Mouse (Mus musculus) cerebellum, postnatal 4 days (tissue): ENCODE measurements around the gene Ptch1.

Experiments used
- DNase-seq, 2 experiments: peaks; one replicate each; pipeline ENCODE4 v3.0.0; 2022; ENCODE audit warnings: low spot score in 2 of 2, mixed read lengths in 1 of 2

The Ptch1 gene

GRCm38 (mm10) chr13:63540584-63540983, 32.8 kb downstream of the Ptch1 start:
- DNase-seq, result no peak

DNA sequence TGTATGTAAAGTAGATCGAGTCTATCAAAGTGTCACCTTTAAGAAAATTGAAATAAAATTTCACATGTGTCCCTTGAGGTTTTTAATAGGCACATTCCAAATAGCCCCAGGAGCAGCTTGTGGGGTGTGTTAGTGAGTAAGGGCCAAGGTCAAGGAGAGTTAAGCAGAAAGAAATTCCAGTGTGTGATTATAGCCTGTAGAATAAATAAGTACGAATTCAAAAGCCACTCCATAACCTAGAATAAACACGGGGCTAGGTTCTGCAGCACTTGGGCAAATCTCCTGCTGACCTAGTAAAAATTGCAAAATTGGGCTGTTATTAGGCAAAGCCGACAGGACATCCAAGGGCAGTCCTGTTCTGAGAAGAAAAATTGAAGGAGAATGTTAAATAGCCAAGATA, 38.4 kb downstream of the Ptch1 start:
- DNase-seq, result no peak

GRCm38 (mm10) chr13:63530857-63531256, 42.5 kb downstream of the Ptch1 start:
- no peak for DNase-seq

DNA sequence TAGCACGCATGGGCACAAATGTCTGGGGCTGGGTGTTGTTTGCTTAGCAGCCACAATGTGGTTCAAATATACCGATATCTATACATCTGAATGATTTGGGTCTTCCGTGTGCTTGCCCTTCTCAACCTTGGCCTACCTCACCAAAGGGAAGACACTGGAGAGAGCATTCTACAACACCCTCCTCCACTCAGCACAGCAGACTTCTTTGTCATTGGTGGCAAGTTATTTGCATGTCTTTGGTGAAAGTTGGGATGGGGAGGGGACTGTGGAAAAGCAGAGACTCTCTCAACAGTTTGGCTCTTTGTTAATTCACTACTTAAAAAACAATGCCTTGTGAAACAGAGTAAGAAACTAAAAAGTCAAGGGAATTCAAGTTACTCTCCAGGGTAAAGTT, 43.0 kb downstream of the Ptch1 start:
- no peak for DNase-seq

DNA sequence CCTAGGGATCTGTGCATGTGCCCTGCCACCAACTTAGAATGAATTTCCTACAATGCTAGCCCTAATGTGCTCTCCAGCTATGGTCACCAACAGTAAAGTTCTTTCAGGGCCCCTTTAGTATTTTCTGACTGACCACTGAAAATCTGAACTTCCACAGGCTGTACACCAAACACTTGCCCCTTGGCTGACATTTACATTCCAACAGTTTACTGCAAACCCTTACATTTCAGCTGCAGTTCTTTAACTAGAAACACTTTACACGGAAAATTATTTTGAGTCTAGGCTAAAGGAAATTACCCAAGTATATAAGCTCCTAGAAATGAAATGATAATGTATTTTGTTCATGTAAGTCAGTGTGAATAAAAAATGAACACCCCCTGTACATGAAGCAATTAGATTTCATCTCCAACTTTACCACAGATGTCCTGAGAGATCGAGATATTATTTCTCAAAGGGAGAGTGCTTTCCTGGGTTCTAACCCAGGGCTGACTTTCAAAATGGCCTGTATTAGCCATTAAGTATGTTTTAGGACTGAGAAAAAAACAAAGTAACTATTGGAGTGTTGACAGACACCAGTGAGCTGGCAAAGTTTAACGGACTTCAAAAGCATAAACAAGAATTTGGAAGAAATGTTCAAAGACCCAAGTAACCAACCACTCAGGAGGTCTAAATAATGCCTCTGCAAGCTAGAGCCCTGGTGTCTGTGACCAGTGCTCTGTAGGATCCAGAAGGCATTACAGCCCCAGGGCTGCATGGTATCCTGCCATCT, 43.6 kb downstream of the Ptch1 start:
- DNase-seq, result no peak

DNA sequence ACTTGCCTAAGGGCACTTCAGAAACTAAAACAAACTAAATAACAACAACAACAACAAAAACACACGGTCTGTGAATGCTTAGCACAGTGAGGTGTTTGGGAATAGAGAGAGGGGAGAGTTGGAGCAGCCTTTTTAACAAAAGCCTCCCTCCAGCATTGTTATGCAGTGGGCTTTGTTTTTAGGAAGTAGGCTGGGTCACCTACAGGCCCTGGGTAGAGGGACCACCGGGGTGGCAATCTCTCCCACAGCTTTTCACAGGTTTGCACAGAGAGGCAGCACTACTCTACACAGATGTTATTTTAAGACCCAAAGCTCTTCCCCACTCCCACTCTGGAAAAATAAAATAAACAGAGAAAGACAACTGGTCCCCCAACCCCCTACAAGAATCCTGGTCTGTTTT, 44.5 kb downstream of the Ptch1 start:
- no peak for DNase-seq

DNA sequence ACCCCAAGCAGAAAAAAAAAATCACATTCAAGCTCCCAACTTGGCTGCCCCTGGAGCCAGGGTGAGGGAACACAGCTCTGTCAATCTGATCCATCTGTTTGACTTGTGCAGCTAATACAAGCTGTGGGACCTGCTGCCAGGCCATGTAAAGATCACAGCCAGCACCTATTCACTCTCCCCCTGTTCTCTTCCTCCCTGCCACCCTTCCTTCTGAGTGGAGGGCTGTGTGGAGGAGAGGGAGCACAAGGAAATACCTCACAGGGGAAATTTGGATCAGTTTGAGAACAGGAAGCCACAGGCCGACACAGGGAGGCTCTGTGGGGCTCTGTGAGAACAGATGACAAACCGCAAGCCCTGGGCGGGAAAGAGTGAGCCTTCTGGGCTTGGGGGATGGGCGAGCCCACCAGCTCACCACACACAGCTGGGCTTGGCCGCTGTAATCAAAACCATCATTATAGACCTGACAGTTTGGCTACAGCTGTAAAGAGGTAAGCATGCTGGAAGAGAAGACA, 45.2 kb downstream of the Ptch1 start:
- no peak for DNase-seq

- no peak for DNase-seq
Observed at GRCm38 (mm10) chr13:63525571-63526197, 47.7 kb downstream of the Ptch1 start.

DNA sequence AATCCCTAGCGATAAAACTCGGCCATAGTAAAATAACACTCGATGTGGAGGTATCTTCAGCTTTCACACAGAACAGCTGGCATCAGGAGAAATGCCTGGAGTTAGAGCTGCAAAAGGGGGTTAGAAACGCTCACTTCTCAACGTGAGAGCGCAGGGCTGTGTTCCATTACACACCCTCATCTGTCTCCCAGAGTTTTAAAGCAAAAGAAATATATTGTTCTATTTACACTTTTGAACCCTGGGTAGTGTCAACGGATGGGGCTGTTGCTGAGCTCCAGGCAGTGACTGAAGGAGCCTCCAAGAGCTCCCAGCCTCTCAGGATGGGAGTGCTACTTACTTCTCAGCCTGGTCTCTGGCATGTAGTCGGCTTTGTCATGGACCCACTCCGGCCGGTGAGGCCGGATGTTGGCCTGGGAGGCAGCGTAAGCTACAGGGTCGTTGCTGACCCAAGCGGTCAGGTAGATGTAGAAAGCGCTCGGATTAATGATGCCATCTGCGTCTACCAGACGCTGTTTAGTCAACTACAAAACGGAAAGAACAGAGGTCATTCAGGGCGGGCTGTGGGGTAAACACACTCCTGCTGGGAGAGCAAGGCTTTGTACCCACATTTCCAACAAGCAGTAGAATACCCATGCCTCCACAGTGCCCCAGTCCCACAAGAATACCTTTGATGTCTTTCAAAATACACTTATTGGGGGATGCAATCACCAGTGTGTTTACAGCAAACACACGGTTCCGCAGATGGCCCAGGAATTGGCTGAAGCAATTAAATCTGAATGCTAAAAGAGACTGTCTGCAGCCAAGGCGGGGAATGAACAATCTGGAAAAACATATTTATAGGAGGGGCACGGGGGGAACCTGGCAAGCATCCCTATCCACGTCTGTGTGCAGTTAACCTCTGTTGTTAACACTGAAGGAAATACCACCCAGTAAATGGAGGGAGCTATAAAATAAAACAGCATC, 48.5 kb downstream of the Ptch1 start:
- peak in 1 of 2 experiments; percentile 52 for DNase-seq

GRCm38 (mm10) chr13:63524061-63524460, 49.3 kb downstream of the Ptch1 start:
- no peak for DNase-seq

- DNase-seq, result no peak
Observed at GRCm38 (mm10) chr13:63522832-63523231, 50.6 kb downstream of the Ptch1 start.

GRCm38 (mm10) chr13:63520110-63520509, 53.3 kb downstream of the Ptch1 start:
- no peak for DNase-seq

DNA sequence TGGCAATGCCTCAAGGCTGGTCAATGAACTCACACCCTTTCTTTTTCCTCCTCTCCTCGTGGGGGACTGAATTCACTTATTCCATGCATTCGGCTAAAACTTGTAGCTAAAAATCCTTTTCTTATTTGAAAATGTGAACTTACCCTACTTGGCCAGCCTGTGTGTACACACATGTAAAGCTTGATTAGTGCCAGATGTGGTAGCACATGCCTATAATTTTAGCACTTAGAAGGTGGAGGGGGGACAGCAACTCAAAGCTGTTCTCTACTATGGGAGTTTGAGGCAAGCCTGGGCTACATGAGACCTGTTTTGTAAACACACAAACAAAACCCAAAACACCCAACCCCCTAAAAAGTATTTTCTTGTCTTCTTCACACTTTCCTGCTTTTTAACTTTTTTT, 56.9 kb downstream of the Ptch1 start:
- no peak for DNase-seq

GRCm38 (mm10) chr13:63515542-63515941, 57.9 kb downstream of the Ptch1 start:
- DNase-seq, result no peak

GRCm38 (mm10) chr13:63514931-63515360, 58.5 kb downstream of the Ptch1 start:
- DNase-seq, result no peak

GRCm38 (mm10) chr13:63513374-63514098, 59.9 kb downstream of the Ptch1 start:
- peak in 1 of 2 experiments; percentile 41 for DNase-seq

DNA sequence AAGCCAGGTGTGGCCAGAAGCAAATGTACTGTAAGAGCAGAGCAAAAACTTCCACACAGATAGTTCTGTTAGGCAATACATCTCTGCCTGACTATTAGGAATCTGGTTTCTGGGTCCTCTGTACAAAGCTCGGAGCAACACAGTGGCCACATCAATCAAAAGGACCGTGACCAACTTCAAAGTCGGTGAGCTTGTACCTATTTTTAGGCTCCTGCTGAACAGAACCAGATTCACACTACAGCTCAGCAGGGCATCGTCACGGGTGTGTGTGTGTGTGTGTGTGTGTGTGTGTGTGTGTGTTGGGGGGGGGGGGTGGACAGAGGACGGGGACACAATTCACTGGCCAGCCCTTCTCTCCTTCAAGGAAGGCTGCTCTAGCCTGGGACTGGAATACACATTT, 61.0 kb downstream of the Ptch1 start:
- no peak for DNase-seq

- no peak for DNase-seq
Observed at GRCm38 (mm10) chr13:63507821-63508220, 65.6 kb downstream of the Ptch1 start.

- DNase-seq, result no peak
Observed at GRCm38 (mm10) chr13:63507001-63507556, 66.3 kb downstream of the Ptch1 start.

DNA sequence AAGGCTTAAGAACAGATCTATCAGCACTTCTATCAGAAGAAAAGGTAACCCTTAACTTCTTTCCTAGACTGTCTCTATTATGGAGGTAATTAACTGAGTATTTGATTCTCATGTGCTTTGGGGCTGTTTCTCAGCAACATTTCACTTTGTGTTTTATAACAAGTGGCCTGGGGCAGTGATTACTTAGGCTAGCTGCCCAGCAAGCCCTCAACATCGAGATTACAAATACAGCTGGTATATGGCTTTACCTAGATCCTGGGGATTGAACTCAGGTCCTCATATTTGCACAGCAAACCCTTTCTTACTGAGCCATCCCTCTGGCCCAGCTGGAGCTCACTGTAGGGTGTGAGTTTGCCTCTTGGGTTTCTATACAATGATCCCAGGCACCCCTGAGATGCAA, 67.0 kb downstream of the Ptch1 start:
- no peak for DNase-seq

DNA sequence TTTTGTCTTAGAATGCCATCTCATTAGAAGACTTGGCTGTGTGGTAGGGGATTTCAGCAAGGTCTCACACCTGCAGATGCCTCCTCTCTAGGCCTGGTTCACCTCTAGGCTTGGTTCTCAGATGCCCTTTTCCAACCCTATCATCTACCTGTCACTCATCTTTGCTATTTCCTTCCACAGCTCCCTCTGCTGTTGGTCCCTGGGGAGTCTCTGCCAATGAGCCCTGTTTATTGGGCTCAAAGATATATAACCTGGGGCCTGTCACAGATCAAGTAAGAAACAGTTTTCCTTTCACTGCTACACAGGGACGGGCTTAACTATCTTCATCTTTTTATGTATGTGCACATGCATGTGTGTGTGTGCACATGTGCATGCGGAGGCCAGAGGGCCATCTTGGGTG, 71.0 kb downstream of the Ptch1 start:
- DNase-seq, result no peak
